Mouse (Mus musculus) lung, postnatal 14 days (tissue): ENCODE results near the gene Thap8.
"Not testable (repeated sequence)": the region's sequence is repeated elsewhere in the genome, so short reads cannot be mapped to it uniquely, and the experiment has no call there.

Experiments
- DNase-seq: peaks from one replicate; pipeline ENCODE4 v3.0.0; 2021

Gene Thap8

DNA sequence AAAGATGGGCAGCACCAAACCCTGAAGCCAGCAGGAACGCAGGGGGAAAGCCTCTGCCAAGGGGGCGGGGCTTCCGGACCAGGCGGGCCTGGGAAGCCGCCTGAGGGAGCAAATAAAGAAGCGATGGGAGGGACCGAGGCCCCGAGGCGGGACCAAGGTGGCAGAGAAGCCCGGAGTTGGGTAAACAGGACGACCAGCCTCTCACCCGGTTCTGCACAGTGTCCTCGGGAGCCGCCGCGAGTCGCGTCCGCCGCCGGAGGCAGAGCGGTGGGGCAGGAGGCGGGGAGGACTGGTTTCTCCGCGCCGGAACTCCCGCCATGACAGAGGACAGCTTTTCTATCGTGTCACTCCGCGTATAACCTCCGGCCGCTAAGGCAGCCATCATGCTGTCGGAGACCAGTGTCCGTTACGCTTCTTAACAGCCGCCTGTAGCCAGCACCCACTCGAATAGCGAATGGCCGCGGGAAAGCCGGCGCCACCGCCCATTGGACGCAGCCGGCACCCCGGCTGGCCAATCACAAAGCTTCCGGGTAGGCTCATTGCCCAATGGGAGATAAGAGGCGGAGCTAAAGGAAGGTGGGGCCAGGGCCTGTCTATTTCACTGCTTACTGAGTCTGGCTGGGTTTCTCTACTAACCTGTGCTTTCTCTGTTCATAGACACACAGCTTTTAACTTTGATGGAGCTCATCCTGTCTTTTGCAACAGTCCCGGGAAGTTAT, at the start of gene Thap8, which contains the start of gene Wdr62:
Gene Thap8 (plus strand): TSS at position 144 of the 719 bp plus-strand sequence.
Gene Wdr62 (minus strand): TSS at position 469 of the 719 bp plus-strand sequence.
- DNase-seq: peak; percentile 93

DNA sequence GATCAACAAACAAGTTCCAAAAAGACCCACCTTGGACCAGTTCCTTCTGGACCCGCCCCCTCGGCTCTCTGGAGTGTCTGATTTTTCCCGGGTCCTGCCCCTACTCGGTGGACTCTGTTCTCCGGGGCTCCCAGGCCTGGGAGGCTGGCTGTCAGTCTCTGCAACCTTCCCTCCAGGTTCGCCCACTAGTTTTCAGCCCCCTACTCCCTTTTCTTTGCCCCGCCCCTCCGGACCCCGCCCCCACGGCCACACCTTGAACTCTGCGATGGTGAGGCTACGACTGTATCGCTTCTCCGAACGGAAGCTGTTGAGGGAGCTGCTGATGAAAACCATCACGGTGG, 48.6 kb upstream of the Thap8 start:
- no peak for DNase-seq

DNA sequence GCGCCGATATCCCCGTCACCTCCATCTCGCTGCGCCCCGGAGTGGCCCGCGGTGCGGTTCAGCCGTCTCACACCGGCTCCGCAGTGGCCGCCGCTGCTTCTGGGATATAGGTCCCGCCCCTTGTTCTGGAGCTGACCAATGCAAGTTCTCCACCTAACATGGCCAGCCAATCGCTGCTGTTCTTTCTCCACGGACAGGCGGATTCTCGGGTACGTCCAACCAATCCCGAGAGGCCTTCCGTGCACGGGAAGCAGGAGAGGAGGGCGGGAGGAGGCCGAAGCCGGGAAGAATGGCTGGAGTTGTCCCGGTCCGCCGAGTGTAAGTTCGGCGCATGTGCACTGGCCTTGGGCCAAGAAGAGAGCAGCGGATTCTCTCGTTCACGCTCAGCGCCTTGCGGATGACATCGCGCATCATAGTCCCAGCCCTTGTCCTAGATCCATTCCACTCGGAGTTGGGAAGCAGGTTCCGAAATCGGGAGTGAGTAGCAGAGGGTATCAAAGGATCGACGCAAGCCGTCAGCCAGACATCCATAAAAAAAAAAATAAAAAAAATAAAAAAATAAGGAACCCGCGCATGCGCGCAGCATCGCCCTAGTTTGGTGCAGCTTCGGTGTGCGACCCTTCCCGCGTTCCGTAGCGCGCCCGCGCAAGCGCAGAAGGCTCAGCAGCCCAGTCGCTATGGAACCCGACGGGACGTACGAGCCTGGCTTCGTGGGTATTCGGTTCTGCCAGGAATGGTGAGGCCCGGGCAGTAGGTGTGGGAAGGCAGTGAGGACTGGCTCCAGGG, 48.0 kb upstream of the Thap8 start, which contains the start of the genes Polr2i and Tbcb:
Gene Polr2i (plus strand): TSS at position 280 of the 786 bp plus-strand sequence.
Gene Tbcb (minus strand): TSS at position 604 of the 786 bp plus-strand sequence.
- DNase-seq: peak; percentile 97

DNA sequence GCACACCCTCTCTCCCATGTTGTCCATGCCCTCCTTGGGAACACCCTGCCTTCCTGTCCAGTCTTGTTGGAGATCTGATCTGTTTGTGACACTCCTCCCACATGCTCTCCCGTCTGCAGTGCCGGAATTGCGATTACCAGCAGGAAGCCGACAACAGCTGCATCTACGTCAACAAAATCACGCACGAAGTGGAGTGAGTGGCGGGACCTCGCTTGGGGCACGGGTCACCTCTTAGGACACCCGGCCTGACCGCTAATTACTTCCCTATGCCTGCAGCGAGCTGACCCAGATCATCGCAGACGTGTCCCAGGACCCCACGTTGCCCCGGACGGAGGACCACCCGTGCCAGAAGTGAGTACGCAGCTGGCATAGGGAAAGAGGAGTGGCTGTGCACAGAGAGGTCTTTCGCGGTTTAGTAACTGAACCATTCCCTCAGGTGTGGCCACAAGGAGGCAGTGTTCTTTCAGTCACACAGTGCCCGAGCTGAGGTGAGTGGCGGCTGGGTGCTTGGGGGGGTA, 47.2 kb upstream of the Thap8 start:
- peak; percentile 72 for DNase-seq

DNA sequence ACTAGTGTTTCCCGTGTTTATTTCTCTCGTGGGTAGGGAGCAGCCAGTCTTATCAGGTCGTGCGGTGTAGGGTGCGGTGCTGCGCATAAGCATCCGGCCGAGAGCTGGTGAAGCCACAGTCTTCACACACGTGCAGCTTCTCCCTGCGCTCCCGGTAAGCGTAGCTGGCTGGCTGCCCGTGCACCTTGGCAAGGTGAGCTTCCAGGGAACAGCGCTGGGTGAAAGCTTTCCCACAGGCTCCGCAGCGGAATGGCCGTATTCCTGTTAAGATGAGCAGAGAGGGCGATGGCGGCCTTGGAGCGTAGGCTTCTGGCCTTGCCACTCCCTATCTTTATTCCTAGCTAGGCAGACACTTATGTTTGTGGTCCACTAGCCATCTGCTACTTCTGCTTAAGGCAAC, 46.5 kb upstream of the Thap8 start:
- DNase-seq: no peak

DNA sequence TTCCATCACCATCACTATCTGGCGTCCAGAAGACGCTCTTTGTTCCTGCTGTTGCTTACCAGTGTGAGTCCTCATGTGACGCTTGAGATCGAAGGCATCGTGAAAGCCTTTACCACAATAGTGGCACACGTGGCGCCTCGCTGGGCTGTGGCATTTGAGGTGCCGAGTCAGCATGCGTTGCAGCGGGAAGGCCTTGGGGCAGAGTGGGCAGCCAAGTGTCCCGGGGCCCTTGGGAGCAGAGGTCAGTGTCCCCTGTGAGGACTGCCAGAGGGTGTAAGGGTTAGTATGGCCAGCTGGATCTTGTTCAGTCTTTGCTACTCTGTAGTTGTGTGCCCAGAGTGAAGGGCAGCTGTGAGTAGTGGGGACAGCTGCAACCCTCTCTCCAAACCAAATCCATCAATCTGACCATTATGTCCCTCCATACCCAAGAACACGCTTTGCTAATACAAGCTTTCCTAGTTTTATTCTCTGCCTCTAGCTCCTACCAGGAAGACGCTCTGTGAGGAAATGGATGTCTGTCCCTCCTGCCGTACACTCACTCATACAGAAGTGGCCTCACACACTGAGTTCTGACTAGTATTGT, 45.5 kb upstream of the Thap8 start:
- DNase-seq: peak; percentile 32

DNA sequence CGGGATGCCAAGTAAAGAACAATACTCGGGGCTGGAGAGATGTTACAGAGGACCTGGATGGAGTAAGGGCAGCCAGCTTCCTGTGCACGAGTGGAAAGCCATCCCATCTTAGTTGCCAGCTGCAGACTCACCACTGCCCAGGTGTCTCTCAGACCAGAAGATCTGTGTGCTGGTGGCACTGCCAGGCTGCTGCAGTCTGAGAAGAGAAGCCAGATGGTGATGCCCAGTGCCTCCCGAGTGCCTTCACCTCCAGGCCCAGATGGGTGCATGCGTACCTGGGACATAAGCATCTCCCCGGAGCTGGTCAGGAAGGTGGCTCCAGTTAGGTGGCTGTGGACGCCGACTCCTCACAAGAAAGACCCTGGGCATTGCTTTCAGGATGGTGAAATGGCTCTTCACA, 44.8 kb upstream of the Thap8 start:
- no peak for DNase-seq

DNA sequence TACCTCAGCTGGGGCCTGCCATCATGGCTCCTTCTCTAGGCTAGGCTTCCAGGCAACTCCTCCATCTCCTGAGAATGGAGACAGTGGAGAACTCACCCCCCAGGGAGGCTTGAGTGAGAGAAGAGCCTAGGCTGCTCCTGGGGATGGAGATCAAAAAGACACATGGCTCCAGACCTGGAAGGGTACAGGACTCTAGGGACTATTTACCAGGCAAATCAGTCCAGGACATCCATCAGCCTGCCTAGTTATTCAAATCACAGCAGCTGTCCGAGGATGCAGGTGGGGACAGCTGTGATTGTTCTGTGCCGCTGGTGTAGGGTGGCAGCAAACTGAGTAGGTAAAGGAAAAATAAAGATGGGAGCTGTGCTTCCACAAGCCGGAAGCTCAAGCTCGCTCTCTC, 44.3 kb upstream of the Thap8 start, which contains the start of gene Ovol3:
Gene Ovol3 (minus strand): TSS at position 101 of the 400 bp plus-strand sequence.
- DNase-seq: no peak

DNA sequence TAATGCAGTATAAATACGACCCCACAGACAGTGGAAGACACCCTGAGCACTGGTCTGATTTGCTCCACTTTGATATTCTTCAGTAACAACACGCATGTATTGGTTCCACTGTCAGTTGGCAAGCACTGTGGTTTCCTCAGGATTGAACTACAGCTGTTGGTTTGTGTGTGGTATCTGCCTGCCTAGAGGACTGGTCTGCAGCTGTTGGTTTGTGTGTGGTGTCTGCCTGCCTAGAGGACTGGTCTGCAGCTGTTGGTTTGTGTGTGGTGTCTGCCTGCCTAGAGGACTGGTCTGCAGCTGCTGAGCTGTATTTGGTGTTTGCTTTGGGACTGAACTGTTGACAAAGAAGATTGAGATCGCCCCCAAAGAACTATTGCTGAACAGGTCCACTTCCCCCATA, 42.5 kb upstream of the Thap8 start:
- not testable (repeated sequence) for DNase-seq

DNA sequence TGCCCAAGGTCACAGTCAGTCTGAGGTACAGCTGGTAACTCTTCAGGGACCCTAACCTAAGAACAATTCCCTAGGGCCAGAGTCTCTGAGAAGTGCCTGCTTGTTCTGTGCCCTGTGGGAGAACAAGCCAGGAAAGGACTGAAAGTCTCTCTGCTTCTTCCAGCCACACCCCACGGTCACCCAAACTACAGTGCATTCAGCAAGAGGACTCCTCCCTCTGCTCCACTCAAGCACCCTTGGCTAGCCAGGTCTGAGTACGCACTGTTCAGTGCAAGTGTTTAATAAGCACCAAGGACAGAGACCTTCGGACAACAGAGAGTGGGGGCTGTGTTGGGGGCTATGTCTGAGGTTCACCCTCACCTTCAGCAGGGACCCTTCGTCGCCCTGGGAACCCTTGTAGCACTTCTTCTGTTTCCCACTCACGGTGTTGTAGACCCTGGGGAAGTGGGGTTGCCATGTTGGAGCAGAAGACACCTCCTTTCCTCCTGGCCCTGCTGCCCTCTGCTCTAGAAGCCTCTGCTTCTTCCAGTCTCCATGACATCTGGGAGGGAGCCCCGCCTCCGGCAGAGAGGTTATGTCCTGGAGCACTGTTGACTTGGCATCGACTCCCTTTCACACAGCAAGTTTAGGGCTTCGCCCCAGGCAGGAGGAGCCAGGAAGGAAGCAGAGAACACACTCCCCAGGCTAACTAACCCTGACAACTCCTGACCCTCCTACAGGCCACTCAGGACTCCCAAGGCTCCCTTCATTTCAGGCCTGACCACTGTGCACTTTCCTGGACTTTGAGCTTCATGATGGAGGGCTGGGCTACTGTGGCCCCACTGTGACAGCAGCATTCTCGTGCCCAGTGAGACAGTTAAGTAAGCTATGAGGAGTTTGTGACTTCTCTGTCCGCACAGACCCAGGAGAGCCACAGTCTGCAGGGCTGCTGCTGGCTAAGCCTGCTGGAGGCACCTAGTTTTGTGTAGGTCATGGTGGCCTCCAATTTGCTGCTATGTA, 27.6 kb upstream of the Thap8 start:
- peak; percentile 34 for DNase-seq

DNA sequence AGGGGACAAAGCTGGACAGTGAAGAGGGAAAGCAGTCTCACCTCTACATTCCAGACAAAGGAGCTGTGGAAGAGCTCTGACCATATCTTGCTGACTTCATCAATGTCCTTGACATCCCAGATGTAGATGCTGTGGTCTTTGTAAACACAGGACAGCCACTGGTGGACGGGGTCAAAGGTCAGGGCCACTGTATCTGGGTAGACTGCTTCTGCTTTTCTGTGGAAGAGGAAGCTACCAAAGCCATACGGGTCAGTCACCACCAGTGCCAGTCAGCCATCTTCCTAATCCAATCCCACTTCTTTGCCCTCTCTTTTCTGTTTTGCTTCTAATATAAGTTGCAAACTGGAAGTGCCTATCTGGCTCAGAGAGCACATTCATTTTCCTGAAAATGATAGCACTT, 14.9 kb upstream of the Thap8 start:
- DNase-seq: no peak

DNA sequence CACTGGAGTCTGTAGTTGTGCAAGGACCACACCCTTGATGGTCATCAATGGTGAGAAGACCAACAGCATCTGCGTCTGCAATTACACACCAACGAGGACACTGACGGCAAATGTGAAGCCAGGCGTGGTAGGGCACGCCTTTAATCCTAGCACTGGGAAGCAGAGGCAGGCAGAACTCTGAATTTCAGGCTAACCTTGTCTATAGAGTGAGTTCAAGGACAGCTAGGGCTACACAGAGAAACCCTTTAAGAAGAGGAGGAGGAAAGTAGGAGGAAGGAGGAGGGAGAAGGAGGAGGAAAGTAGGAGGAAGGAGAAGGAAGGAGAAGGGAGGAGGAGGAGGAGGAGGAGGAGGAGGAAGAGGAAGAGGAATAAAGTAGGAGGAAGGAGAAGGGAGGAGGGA, 14.4 kb upstream of the Thap8 start:
- no peak for DNase-seq

DNA sequence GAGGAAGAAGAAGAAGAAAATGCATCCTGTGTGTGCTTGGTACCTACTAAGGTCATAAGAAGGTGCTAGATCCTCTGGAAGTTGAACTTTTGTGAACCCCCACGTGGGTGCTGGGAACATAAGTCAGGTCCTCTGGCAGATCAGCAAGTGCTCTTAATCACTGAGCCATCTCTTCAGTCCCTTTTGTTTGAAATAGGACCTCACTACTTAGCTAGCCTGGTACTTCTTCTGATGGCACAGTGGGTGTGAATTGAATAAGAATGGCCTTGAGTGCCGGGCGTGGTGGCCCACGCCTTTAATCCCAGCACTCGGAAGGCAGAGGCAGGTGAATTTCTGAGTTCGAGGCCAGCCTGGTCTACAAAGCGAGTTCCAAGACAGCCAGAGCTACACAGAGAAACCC, 14.0 kb upstream of the Thap8 start:
- no peak for DNase-seq

DNA sequence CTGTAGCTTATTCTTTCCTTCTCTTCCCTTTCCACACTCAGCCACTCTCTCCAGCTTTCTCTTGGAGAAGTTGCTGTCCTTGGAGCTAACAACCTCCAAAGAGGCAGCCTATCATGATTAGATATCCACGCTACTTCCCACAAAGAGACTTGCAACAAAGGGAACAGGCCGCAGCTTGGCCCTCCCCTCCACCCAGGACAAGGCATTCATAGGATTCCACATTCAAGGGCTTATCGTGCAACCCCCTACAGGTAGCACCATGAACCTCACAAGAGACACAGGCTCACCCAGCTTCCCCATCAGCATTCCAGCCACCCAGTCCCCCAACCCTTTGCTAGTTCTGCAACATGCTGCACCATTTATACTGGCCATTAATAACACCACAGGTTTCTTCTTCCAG, 13.1 kb upstream of the Thap8 start:
- no peak for DNase-seq

DNA sequence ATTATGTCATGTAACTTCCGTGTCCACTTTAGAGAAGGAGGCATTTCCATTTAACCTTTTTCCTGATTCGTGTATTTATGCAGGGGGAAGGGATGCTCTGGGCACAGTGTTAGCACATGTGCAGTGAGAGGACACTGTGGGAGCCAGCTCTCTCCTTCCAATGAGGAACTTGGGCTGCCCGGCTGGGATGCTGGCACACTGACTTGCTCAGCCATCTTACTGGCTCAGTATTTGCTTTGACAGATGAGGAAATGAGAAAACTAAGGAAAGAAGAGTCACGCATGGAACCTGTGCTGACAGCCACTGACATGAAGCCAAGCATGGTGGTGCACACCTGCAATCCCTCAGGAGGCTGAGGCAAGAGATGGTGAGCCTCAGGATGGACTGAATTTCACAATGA, 10.3 kb upstream of the Thap8 start:
- no peak for DNase-seq

DNA sequence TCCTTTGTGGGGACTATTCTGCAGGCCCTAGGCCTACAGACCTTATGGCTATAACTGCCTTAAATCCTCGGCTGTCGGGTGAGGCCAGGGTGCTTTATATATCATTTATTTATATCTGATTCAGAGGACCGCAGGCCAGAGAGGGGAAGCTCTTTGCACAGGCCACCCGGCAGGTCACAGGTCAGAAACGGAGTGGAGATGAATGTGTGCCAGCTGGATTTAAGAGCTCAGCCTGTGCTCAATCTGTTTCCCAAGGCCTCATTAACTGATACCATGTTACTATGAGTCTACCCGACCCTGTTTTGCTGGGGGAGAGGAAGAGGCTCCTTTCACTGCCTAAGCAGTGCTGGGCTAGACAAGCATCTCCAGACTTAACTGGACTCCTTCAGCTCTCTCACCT, 5.5 kb upstream of the Thap8 start:
- DNase-seq: peak; percentile 21

DNA sequence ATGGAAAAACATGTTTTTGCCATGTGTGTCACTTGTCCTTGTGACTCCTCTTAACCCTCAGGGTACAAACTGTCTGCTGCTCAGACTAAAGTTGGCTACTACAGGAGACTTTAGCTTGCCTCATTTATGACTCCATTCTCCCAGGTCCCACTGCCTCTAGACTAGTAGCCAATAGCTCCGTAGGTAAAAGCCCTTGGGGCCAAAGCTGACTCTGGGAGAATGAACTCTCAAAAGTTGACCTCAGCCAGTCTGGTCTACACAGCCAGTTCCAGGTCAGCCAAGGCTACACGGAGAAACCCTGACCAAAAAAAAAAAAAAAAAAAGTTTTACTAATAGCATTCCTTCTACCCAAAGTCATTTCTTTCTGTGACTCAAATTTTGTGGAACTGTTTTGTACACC, 983 bp upstream of the Thap8 start:
- DNase-seq: no peak

DNA sequence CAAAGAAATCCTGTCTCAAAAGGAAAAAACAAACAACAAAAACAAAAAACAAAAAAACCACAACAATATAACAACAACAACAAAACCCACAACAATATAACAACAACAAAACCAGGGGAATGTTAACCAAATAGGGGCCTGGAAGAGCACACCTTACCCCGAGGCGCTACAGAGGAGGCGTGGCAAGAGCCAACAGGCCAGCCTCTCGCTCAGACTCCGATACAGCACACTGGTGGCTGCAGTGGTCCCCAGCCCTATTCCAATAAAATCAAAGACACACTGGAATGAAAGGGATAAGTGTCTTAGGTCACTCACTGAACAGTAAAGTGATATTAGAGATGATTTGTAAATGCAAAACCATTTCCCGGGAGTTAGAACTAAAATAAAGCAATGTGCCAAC, 358 bp upstream of the Thap8 start:
- no peak for DNase-seq

DNA sequence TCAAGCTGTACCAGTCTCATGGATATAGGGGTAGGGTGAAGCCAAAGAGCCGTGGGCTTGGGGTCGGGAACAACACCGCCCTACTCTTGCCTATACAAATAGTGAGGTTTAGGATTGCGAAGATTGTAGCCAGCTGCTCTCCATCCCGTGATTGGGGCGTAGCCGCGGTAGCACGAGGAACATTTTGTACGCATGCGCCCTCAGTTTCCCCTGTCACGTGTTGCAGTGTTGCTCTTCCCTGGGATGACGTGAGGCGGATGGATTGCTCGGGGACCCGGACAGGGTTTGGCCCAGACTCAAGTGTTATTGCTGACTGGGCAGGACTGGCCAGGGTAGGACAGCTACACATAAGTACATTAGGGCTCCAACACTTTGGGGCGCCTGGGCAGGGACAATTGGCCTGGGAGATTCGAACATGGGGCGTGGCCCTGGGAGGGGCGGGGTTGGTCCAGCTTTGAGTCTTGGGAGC, 810 bp downstream of the Thap8 start:
- DNase-seq: peak; percentile 90

DNA sequence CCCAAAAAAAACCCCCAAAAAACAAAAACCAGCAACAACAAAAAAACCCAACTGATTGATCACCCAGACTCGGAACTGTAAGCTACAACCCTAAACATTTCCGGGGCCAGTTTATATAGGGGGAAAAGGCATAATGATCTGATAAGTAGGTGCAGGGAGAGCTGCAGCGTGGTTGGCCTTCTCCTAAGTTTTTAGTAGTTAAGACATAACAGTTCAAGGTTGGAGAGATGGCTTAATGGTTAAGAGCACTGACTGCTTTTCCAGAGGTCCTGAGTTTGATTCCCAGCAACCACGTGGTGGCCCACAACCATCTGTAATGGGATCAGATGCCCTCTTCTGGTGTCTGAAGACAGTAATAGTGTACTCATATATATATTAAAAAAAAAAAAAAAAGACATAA, 1.6 kb downstream of the Thap8 start:
- DNase-seq: no peak

DNA sequence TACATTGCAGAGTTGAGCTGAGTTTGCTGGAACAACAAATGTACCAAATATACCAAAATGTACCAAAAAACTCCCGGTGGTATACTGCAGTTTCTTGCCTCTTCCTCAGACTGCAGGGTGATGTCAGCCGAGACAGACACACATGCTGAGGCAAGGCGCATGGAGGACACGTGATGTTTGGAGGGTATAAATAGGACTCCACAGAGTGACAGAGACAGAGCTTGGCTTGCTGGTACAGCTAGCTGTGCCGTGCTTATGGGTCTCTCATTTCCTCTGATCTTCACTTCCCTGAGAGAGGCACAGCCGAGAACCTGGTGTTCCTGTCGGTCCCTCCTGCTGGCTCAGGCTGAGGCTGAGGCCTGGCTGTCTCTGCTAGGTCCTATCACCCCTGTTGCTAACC, 2.8 kb downstream of the Thap8 start:
- no peak for DNase-seq
